Mouse (Mus musculus): ENCODE data around the gene AL607142.1.

AL607142.1 gene

GRCm38 (mm10) chr4:120064696-120065095 is at the start of gene AL607142.1:
AL607142.1 (plus strand) TSS chr4:120064996.
- DNase-seq = no peak

- DNase-seq = no peak
Measured at GRCm38 (mm10) chr4:120018426-120018825, 46.4 kb upstream of the AL607142.1 start.

- DNase-seq = no peak
Measured at GRCm38 (mm10) chr4:120022392-120022791, 42.4 kb upstream of the AL607142.1 start.

- DNase-seq = no peak
Measured at GRCm38 (mm10) chr4:120023221-120023840, 41.5 kb upstream of the AL607142.1 start.

- no peak for DNase-seq
Measured at GRCm38 (mm10) chr4:120024071-120024470, 40.7 kb upstream of the AL607142.1 start.

- DNase-seq = no peak
Measured at GRCm38 (mm10) chr4:120027671-120028070, 37.1 kb upstream of the AL607142.1 start.

- DNase-seq = no peak
Measured at GRCm38 (mm10) chr4:120029937-120030336, 34.9 kb upstream of the AL607142.1 start.

- DNase-seq = peak; percentile 43 to 55
Measured at GRCm38 (mm10) chr4:120032320-120032983, 32.3 kb upstream of the AL607142.1 start.

GRCm38 (mm10) chr4:120032984-120033355 is 31.8 kb upstream of the AL607142.1 start:
- peak in 1 of 2 experiments; percentile 16 for DNase-seq

- no peak for DNase-seq
Measured at GRCm38 (mm10) chr4:120036294-120036693, 28.5 kb upstream of the AL607142.1 start.

GRCm38 (mm10) chr4:120037007-120037406 is 27.8 kb upstream of the AL607142.1 start:
- no peak for DNase-seq

- DNase-seq = no peak
Measured at GRCm38 (mm10) chr4:120041520-120041919, 23.3 kb upstream of the AL607142.1 start.

GRCm38 (mm10) chr4:120042480-120042879 is 22.3 kb upstream of the AL607142.1 start:
- no peak for DNase-seq

- DNase-seq = no peak
Measured at GRCm38 (mm10) chr4:120044612-120045011, 20.2 kb upstream of the AL607142.1 start.

- DNase-seq = no peak
Measured at GRCm38 (mm10) chr4:120045131-120045537, 19.7 kb upstream of the AL607142.1 start.

- DNase-seq = no peak
Measured at GRCm38 (mm10) chr4:120045871-120046270, 18.9 kb upstream of the AL607142.1 start.

GRCm38 (mm10) chr4:120047060-120047459 is 17.7 kb upstream of the AL607142.1 start:
- no peak for DNase-seq

GRCm38 (mm10) chr4:120048274-120048673 is 16.5 kb upstream of the AL607142.1 start:
- DNase-seq = no peak

- DNase-seq = no peak
Measured at GRCm38 (mm10) chr4:120049857-120050256, 14.9 kb upstream of the AL607142.1 start.

- no peak for DNase-seq
Measured at GRCm38 (mm10) chr4:120052481-120052880, 12.3 kb upstream of the AL607142.1 start.

- DNase-seq = peak; percentile 20 to 37
Measured at GRCm38 (mm10) chr4:120053026-120054005, 11.5 kb upstream of the AL607142.1 start.

- DNase-seq = peak; percentile 60 to 71
Measured at GRCm38 (mm10) chr4:120054145-120054544, 10.7 kb upstream of the AL607142.1 start.

GRCm38 (mm10) chr4:120056451-120056850 is 8.3 kb upstream of the AL607142.1 start:
- no peak for DNase-seq
